Mouse (Mus musculus) stomach, embryonic 14.5 days (tissue): ENCODE measurements around the gene Gsap. TPM values are rescaled to one million over a fixed set of nuclear protein-coding genes. Genes with fewer than 3 reads are reported as not detected.

ENCODE experiments used
- polyA plus RNA-seq: library from polyadenylated mRNA; unstranded; fragments of >200 nt; fragmentation: Nextera tagmentation; extraction: Ambion mirVana; gene quantifications from 2 replicates; pipeline ENCODE4 v1.2.1, GENCODE M21; 2014

Gene Gsap
- polyA plus RNA-seq, 1 experiment from 2014 or later: 1.8 TPM

Other genes starting within 250 kb of the Gsap start
- gene Rsbn1l, start 229.9 kb upstream of the Gsap start, polyA plus RNA-seq: 9.6 and 11.0 TPM in 2 replicates
- 24.8 and 27.8 TPM in 2 replicates for gene Ptpn12, start 130.3 kb upstream of the Gsap start, polyA plus RNA-seq
- 6.2 and 8.0 TPM in 2 replicates for gene Fgl2, start 186.4 kb downstream of the Gsap start, polyA plus RNA-seq
- 0.12 and 0.95 TPM in 2 replicates for gene Ccdc146, start 238.4 kb downstream of the Gsap start, polyA plus RNA-seq
- gene Fam185a, start 238.7 kb downstream of the Gsap start, polyA plus RNA-seq: 7.6 and 8.8 TPM in 2 replicates